Mouse (Mus musculus) lung, postnatal 25 days (tissue): ENCODE results near the gene Gm20715.
"Not testable (repeated sequence)": the region's sequence is repeated elsewhere in the genome, so short reads cannot be mapped to it uniquely, and the experiment has no call there.

Experiments
- DNase-seq: peaks from one replicate; pipeline ENCODE4 v3.0.0; 2022; ENCODE audit warnings: low spot score

Gm20715 gene

DNA sequence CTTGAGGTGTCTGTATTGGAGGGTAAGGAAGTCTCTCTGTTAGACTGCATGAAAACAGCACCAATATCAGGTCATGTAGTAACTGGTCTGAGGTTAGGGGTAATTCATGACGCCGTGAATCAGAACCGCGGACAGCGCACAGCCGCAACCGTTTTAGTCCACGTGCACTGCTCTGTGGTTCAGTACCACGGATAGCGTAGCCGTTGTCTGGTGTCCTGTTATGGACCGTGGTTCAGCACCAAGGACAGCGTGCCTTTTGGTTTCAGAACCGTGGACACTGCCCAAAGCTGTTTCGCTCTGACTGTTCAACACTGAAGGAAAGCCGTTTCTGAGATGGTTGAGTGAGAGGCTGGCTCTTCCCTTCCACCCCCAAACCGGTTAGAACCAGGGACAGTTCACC lies at the start of gene Gm20715:
Gene Gm20715, plus strand, starts transcription at position 235 of the 400 bp plus-strand sequence.
- DNase-seq = peak; percentile 93

DNA sequence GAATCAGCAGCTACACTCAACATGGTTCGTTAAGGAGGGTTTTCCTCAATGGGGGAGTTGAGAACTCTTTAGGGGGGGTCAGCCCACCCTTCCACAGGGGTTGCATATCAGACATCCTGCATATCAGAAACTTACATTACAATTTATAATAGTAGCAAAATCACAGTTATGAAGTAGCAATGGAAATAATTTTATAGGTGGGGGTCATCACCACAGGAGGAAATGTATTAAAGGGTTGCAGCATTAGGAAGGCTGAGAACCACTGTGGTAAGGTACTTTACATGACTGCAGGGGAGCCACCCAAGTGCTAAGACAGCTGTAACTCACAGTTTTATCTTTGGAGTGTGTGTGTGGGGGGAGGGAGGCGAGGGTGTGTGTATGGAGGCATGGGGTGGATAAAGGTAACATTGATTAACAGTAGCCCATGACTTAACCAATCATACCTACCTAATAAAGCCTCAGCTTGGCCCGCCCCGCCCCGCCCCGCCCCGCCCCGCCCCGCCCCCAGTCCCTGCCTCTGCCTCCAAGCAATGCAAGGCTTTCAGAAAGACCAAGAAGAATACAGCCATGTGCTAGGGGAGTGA lies 49.5 kb upstream of the Gm20715 start:
- no peak for DNase-seq

DNA sequence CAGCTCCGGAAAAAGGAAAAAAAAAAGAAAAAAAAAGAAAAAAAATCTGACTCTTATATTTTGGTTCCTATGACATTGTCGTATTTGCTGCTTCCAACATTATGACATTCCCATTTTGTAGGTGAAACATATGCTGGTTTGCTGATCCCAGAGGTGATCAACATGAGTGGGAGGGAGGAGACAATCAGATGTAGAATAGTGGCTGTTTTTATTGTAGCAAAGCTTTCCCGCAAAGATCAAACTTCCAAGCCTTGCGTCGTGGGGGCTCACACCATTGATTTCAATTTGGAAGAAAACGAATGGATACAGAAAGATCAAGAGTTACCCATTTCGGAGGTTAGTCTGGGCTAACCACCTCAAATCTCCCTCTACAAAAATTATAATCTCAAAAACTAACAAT lies 48.3 kb upstream of the Gm20715 start:
- DNase-seq = no peak

DNA sequence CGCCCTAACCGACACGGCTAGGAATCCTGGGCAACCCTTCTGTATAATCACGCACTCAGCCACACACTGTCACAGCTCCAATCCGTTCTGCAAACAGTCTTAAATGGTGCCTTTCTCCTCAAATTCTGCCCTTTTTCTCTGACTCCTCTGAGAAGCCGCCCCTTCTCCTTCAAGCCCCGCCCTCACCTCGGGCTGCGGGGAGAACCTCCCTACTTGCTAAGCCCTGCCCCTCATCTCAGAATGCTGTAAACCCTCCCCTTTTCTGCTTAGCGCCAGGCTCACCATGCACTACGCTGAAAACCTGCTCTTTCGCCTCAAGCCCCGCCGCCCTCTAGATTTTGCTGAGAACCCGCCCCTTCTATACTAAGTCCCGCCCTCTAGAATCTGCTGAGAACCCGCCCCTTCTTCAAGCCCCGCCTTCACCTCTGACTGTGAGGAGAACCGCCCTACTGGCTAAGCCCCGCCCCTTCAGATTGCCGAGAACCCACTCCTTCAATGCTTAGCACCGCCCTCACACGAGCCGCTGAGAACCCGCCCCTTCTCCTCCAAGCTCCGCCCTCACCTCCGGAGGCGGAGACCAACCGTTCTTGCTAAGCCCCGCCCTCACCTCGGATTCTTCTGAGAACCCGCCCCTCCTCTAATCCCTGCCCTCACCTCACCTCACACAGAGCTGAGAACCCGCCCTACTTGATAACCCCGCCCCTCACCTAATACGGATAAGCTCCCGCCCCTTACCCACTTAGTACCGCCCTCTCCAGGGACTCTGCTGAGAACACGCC lies 47.6 kb upstream of the Gm20715 start:
- DNase-seq = peak; percentile 99

DNA sequence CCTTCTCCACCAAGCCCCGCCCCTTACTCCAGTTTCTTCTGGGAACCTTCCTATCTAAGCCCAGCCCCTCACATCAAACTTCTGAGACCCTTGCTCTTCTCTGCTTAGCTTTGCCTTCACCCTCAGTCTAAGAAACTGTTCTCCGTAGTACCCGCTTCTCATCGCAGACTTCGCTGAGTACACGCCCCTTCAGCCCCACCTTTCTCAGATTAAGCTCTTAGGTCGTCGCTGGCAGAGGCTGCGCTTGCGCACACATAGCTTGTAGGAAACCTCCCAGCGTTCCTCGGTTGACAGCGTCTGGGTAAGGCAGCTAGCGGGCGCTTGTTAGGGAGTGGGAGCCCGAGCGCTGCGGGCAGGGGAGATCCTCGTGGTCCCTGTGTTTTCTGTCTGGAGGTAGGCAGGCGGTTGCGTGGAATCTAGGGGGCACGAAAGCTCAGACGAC lies 47.0 kb upstream of the Gm20715 start, which contains the start of gene Zfp78:
Gene Zfp78, plus strand, starts transcription at position 234 of the 442 bp plus-strand sequence.
- DNase-seq = peak; percentile 88

DNA sequence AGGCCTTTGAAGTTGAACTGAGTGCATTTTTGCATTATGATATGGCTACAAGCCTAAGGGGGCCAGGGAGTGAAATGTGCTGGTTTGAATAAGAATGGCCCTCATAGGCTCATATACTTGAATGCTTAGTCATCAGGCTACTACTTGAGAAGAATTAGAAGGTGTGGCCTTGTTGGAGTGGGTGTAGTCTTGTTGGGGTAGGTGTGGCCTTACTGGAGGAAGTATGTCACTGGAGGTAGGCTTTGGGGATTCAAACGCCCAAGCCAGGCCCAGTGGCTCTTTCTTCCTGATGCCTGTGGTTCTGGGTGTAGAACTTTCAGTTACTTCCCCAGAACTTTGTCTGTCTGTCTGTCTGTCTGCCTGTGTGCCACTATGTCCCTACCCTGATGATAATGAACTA lies 45.3 kb upstream of the Gm20715 start:
- no peak for DNase-seq

DNA sequence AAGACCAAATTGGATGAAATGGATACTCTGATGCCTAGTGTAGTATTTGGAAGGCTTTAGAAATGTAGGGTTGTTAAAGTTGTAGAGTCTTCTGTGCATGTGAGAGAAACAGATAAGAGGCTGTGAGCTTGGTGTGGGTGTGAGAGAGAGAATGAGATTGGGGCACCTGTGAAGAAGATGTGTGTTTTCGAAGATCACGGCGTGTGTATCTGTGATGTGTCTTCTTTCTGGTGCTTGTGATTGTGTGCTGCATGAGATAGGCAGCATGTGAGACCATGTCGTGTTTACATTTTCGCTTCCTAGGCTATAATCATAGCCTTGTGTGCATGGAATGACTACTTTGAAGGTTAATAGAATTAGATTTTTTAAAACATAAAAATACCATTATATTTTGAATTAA lies 42.9 kb upstream of the Gm20715 start:
- no peak for DNase-seq

DNA sequence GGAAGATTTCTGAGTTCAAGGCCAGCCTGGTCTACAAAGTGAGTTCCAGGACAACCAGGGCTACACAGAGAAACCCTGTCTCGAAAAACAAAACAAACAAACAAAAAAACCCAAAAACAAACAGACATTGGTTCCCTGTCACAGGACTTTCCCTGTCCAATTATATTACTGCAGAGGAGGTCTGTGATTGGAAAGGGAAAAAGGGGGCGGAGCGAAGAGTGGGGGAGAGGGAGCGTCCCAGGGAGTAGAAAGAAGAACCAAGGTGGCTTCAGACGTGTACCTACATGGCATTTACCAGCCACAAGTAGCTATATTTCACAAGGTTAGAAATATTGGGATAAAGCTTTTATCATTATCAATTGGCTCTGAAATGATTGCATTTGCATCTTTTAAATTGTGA lies 41.9 kb upstream of the Gm20715 start:
- DNase-seq = not testable (repeated sequence)

DNA sequence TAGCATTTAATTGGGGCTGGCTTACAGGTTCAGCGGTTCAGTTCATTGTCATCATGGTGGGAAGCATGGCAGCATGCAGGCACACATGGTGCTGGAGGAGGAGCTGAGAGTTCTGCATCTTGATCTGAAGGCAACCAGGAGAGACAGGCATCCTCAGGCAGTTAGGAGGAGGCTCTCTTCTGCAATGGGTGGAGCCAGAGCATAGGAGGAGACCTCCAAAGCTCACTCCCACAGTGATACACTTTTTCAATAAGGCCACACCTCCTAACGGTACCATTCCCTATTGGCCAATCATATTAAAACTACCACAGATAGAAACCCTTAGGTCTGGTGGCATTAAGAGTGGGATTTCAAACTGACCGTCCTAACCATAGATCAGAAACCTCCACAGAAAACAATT lies 40.6 kb upstream of the Gm20715 start:
- DNase-seq = no peak

DNA sequence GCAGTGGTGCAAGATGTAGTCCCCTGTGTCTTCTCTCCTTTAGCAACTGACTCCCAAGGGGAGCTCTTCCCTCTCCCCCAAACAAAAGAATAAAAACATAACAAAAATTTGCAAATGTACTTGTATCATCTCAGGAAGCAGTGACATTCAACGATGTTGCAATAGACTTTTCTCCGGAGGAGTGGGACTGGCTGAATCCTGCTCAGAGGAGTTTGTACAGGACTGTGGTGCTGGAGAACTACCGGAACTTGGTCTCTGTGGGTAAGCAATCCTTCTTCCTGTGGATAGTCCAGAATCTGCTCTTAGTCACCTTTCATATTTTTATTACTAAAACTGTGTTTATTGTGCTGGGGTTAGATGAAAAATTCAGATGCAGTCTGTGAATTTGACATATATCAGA lies 37.1 kb upstream of the Gm20715 start:
- DNase-seq = no peak

DNA sequence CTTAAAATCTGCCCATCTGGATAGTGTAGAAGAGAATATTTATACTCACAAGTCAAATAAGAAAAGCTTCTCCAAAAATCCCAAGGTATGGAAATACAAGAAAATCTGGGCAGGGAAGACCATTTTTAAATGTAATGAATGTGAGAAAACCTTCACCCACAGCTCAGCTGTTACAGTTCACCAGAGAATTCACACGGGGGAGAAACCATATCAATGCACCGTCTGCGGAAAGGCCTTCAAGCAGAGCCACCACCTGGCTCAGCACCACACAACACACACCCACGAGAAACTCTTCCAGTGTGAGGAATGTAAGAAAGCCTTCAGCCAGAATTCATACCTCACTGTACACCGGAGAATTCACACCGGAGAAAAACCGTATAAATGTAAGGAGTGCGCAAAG lies 31.6 kb upstream of the Gm20715 start:
- DNase-seq = no peak

DNA sequence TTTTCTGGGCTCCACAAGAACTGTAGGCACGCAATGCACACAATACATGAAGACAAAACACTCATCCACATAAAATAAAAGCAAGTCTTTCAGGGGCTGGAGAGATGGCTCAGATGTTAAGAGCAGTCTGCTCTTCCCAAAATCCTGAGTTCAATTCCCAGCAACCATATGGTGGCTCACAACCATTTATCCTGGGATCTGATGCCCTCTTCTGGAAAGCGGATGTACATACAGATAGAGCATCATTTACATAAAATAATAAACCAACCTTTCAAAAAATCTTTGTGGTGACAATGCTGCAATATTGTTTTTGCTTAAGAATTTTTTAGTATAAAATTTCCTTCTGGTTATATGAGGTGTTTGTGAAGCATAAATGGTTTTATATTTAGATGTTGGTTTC lies 28.6 kb upstream of the Gm20715 start:
- no peak for DNase-seq

DNA sequence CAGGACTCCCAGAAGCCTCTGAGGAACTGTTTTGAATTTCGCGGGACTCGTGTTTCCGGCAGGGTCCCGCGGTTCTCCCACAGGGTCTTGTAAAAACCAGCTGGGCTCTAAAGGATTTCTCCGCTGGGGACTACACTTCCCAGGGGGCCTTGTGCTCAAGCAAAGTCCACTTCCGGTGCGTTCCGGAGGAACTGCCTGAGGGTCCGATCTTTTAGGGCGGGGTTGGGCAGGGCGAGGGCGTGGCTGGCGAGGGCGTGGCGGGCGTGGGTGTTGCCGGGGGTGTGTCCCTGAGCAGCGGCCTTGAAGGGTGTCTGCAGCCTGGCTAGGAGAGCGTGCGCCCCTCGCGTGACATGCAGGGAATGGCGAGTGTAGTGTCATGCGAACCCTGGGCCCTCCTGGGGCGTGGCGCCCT lies 27.0 kb upstream of the Gm20715 start, which contains the start of gene Zfp28:
Gene Zfp28, plus strand, starts transcription at position 252 of the 412 bp plus-strand sequence.
- peak; percentile 92 for DNase-seq

DNA sequence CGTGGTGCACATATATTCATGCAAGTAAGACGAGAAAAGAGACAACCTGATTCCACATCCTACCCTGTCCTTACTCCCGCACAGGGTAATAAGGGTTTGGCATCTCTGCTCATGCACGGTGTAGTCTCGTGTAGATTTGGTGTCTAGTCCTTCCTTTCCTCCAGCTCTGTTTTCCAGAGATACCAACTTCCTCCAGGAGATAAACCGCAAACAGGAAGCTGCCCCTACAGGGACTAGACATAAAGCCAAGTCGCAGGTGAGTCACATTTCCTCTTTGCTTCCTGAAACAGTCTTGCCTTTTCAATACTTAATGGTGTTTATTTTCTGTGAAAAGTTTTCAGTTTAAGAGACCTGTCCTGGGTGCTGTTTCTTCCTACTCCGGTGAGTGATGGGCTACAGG lies 26.1 kb upstream of the Gm20715 start:
- no peak for DNase-seq

DNA sequence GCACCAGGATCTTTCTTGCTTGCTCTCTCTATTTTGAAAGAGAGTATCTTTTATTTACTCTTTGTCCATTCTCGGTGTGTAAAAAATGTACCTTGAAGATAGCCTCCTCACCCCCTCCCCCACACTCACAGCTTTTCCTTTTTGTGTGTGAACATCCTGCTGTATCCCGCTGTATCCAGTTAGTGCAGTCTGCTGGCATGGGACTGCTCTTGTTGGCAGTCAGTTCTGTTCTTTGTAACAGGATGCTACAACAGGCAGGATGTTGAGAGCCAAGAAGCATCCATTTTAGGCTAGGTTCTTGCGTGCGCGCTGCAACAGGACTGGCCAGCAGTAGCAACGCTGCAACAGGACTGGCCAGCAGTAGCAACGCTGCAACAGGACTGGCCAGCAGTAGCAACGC lies 23.1 kb upstream of the Gm20715 start:
- DNase-seq = peak; percentile 37

DNA sequence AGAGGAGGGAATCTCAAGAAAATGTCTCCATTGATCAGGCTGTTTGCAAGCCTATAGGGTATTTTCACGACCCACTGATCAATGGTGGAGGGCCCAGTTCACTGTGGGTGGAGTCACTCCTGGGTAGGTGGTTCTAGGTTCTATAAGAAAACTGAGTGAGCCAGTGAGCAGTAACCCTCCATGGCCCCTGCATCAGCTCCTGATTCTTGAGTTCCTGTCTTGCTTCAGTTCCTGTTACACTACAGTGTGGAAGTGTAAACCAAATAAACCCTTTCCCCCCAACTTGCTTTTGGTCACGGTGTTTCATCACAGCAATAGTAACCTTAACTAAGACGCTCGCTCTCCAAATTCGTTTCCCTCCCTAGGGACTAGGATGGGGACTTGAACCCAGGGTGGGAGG lies 21.1 kb upstream of the Gm20715 start:
- DNase-seq = no peak

DNA sequence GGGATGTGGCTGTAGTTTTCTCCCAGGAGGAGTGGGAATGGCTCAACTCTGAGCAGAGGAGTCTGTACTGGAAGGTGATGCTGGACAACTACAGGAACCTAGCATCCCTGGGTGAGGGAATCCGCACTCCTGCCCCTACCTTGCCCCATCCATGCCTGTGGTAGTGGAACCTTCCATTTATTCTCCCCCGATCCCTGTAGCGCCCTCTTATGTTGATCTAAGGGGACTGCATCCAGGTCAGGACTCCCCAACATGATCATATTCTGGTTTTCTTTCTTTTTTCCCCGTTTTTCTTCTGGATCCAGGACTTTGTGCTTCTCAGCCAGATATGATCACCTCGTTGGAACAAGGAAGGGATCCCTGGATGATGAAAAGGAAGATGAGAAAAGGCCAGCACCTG lies 20.6 kb upstream of the Gm20715 start:
- DNase-seq = no peak

DNA sequence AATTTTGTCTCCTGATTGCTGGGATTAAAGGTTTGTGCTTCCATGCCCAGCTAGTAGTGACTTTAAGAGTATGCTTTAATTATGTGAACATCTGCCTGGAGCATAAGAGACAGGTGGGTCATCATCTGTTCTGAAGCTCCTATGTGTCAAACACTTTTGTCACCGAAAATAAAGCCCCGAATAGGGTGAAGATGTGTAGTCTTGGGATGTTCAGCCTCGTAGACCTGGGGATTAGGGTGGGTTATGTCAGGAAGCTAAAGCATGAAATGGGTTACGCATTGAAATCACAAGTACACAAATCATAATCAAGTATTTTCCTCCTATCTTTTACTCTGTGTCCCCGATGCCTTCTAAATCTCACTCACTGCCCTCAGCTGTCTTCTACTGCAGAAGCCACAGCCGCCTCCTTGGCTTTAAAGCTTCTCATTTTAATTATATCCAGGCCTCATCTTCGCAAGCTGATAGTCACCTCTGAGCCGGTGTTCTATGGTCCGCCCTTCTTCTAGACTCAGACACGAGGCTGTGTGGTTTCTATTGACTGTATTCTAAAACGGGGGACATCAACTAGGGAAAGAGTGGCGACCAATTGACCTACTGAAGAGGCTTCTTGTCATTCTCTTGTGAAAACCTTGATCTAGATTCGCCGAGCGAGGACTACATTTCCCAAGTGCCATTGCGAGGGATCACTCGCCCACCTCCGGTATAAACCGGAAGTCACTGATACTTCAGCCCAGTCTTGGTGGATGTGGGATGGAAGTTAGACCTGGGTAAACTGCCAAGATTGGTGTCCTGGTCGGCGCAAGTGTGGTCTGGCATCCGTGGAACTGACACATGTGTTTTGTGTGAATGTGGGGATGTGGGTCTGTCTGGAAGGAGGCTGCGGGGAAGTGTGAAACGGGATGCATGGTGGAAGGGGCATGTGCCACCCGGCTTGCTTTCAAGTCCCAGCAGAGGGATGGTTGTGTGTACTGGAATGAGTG lies 11.8 kb upstream of the Gm20715 start, which contains the start of gene Smim17:
Gene Smim17, plus strand, starts transcription at position 720 of the 980 bp plus-strand sequence.
- peak; percentile 16 for DNase-seq

DNA sequence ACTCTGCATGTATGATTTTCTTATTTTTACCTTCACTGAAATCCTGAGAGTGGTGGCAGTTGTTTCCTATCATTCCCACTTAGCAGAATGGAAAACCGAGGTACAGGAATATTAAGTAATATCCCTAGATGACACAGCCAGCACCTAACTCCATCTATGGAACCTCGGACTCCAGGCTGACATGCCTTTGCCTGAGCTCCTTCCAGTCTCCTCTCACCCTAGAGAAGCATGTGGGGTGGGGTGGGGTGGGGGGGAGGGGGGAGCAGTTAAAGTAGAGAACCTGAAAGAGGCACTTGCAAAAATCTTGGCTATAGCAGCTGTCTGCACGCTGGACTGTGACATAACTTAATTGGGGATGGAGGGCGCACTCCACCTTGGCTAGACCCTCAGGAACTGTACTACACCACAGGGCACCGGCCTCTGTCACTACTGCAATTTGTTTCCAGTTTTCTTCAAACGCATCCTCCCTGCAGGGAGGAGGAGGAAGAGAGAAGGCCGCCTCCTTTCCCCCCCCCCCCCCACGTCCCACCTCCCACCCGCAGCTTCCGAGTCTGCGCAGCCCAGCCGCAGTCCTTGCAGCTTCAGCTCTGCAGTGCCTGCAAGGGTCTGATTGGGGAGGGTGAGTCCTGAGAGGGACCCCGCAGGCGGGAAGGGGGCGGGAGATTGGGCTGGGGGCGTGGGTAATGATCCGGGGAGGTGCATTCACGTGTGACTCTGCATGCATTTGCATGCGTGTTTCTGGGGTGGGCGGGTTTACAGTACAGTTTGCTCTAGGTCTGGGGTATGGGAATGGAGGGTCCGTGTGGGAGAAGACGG lies 4.8 kb downstream of the Gm20715 start:
- no peak for DNase-seq

DNA sequence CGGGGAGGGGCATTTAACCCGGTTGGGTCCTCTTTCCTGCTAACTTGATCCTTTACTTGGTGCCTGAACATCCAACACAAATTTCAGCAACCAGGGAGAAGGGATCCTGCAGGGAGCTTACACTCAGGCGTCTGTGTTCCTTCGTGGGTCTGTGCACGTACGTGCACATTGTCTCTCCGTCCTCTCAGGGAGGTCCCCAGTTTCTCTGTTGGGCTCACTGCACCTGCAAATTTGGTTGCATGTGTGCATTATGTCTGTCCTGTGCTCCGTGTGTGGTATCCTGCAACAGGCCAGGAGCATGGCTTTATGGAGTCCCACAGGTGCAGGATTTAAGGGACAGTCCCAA lies 5.3 kb downstream of the Gm20715 start:
- DNase-seq = no peak

DNA sequence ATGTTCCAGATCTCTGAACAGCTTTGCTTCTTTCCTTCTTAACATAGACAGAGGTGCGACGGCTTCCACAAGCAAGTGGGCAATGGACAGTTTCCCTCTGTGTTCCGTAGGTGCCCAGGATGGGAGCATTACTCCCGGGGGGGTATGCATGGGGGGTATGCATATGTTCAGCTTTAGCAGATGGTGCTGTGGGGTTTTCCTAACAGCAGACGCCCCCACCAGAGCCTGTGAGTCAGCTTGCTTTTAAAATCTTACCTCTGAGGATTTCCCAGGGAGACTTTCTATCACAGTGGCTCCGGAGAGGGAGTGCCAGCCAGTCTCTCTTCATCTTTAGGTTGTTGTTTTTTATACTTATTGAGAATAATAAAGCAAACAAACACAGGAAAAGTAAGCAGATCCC lies 9.8 kb downstream of the Gm20715 start:
- no peak for DNase-seq

DNA sequence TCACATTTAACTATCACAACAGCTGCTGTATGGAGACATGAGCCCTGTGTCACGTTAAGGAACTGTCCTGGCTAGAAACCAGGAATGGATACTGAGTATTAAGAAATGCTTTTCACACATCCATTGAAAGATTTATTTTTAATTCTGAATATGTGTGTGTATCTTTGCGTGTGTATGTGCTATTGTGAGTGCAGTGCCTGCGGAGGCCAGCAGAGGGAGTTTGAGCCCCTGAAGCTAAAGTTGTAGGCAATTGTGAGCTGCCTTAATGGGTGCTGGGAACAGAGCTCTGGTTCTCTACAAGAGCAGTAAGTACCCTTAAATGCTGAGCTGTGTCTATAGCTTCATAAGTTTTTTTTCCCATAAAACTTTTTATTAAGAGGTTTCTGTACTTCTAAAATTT lies 19.3 kb downstream of the Gm20715 start:
- DNase-seq = no peak
